Mouse (Mus musculus) lung, adult 2 months (tissue): ENCODE results near the gene Osr1.

ENCODE experiments used
- CTCF ChIP-seq: fragments of 200-500 bp; IDR thresholded peaks from 2 replicates; pipeline ENCODE4 v1.5.1; 2011; ENCODE audit warnings: mild to moderate bottlenecking, low read length, control low read depth; ENCODE audit not compliant: insufficient read depth
- POLR2A ChIP-seq: fragments of 200-500 bp; IDR thresholded peaks from 2 replicates; pipeline ENCODE4 v1.6.1; 2011; ENCODE audit warnings: low read depth, mild to moderate bottlenecking, control low read depth, low read length, borderline replicate concordance; ENCODE audit errors: extremely low read depth

DNA sequence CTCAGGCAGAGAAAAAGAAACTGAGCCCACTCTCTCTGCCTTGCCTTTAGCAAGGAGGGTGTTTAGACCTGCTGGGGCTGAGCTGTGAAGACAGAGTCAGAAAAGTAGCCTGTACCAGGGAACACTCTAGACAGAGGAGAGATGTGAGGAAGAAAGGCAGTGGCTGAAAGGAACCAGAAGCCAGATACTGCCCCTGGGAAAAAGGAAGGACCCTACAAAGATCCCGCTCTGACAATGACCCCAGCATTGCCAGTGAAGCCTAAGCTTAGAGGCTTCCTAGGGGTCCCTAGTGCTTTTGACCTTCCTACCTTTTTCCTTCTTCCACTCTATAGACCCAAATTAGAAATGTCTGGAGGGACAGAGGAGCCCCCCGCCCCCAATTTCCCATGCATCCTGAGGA lies 7.7 kb downstream of the Osr1 start:
- TF ChIP-seq CTCF (no peak), POLR2A (no peak)
